Mouse (Mus musculus) limb, embryonic 14.5 days (tissue): ENCODE results near the gene 4921507P07Rik. TPM values are rescaled to one million over a fixed set of nuclear protein-coding genes. Genes with fewer than 3 reads are reported as not detected.

ENCODE experiments used
- ATAC-seq: fragments of 200-750 bp; cut with Nextera tagmentation; 2 replicates; pipeline ENCODE4 v1.8.0; 2017; ENCODE audit warnings: low read depth, moderate number of reproducible peaks, moderate TSS enrichment; ENCODE audit not compliant: low FRiP score
- DNase-seq: peaks from one replicate; pipeline ENCODE4 v3.0.0-alpha.2; 2015; ENCODE audit warnings: low spot score
- H3K27ac ChIP-seq: fragments of 300-500 bp; sonication (generic); replicated peaks from 2 replicates; pipeline ENCODE4 v1.5.1; 2014; ENCODE audit warnings: low read depth, mild to moderate bottlenecking, low read length, moderate library complexity, mixed read lengths
- H3K27me3 ChIP-seq: fragments of 300-500 bp; sonication (generic); 2 replicates; pipeline ENCODE4 v1.6.1; 2014; ENCODE audit warnings: low read length, mixed read lengths; ENCODE audit not compliant: control insufficient read depth, insufficient read depth
- H3K36me3 ChIP-seq: fragments of 300-500 bp; sonication (generic); 2 replicates; pipeline ENCODE4 v1.6.1; 2014; ENCODE audit warnings: mild to moderate bottlenecking, low read length, moderate library complexity, mixed read lengths; ENCODE audit not compliant: control insufficient read depth, insufficient read depth
- H3K4me1 ChIP-seq: fragments of 300-500 bp; sonication (generic); 2 replicates; pipeline ENCODE4 v1.6.1; 2014; ENCODE audit warnings: antibody characterized with exemption, low read length, mixed read lengths; ENCODE audit not compliant: control insufficient read depth, insufficient read depth
- H3K4me2 ChIP-seq: fragments of 300-500 bp; sonication (generic); replicated peaks from 2 replicates; pipeline ENCODE4 v1.6.1; 2014; ENCODE audit warnings: low read depth, mild to moderate bottlenecking, low read length, moderate library complexity; ENCODE audit not compliant: severe bottlenecking
- H3K4me3 ChIP-seq: fragments of 300-500 bp; sonication (generic); replicated peaks from 2 replicates; pipeline ENCODE4 v1.5.1; 2014; ENCODE audit warnings: low read length
- H3K9ac ChIP-seq: fragments of 300-500 bp; sonication (generic); 2 replicates; pipeline ENCODE4 v1.6.1; 2014; ENCODE audit warnings: mild to moderate bottlenecking, low read depth, low read length, moderate library complexity; ENCODE audit not compliant: severe bottlenecking
- H3K9me3 ChIP-seq: fragments of 300-500 bp; sonication (generic); 2 replicates; pipeline ENCODE4 v1.6.1; 2016; ENCODE audit warnings: low read length; ENCODE audit not compliant: control insufficient read depth
- POLR2A ChIP-seq: fragments of 200-500 bp; IDR thresholded peaks from 2 replicates; pipeline ENCODE4 v1.8.0; 2012; ENCODE audit warnings: inconsistent platforms, mild to moderate bottlenecking, moderate library complexity, borderline replicate concordance; ENCODE audit not compliant: insufficient read depth, insufficient read length; ENCODE audit errors: extremely low read depth
- WGBS: fragments of 180-500 bp; shearing (Covaris S2); extraction: QIAGEN DNeasy Blood & Tissue Kit; methylation state at CpG from one replicate; pipeline ENCODE4 v1.1.7; 2014; 5-methylcytosine and 5-hydroxymethylcytosine counted together
- polyA plus RNA-seq, 2 experiments: library from polyadenylated mRNA; depleted of rRNA in 1 of 2; stranded (reverse) in 1 of 2; unstranded in 1 of 2; fragments of >200 nt; fragmentation: Nextera tagmentation in 1 of 2; extraction: Ambion mirVana in 1 of 2; gene quantifications; 2 replicates each; pipeline versions ENCODE4 v1.2.1 to v1.2.3; 2012 to 2014

4921507P07Rik gene
- polyA plus RNA-seq, 2 experiments = 0.44 to 1.4 TPM

GRCm38 (mm10) chr6:50545412-50546043 is 50.9 kb downstream of the 4921507P07Rik start:
- Histone ChIP-seq H3K27me3 (no peaks in the 10 kb centered on the region), H3K4me2 (no peak overlapping the region; the same call in 1 of the 2 replicates), H3K4me3 (no peak overlapping the region), H3K9me3 (no peaks in the 10 kb centered on the region), H3K27ac (no peak overlapping the region), H3K4me1 (no peaks in the 10 kb centered on the region), H3K36me3 (no peaks in the 10 kb centered on the region), H3K9ac (no peak overlapping the region)
- 0 out of 2 replicates have a peak, but pooled peaks have one; percentile 35 for TF ChIP-seq POLR2A
- DNase-seq (peak; percentile 86), ATAC-seq (peak; percentile 72)
- WGBS = 24% methylated on average over 10 of the region's 10 CpGs

GRCm38 (mm10) chr6:50542535-50542934 is 53.9 kb downstream of the 4921507P07Rik start:
- H3K9ac ChIP-seq = no peak overlapping the region
- ATAC-seq (no peak), DNase-seq (no peak)
- no peak overlapping the region for H3K27ac ChIP-seq
- H3K4me3 ChIP-seq = no peak overlapping the region
- H3K9me3 ChIP-seq = no peaks in the 10 kb centered on the region
- no peak overlapping the region for H3K4me2 ChIP-seq
- no peaks in the 10 kb centered on the region for H3K4me1 ChIP-seq
- TF ChIP-seq POLR2A = no peak
- H3K36me3 ChIP-seq = no peaks in the 10 kb centered on the region
- 85% methylated on average over 1 of the region's 1 CpGs for WGBS
- no peaks in the 10 kb centered on the region for H3K27me3 ChIP-seq

- 75% methylated on average over 1 of the region's 1 CpGs for WGBS
- no peak overlapping the region for H3K4me2 ChIP-seq
- no peaks in the 10 kb centered on the region for H3K36me3 ChIP-seq
- DNase-seq = no peak
- no peaks in the 10 kb centered on the region for H3K9me3 ChIP-seq
- H3K27ac ChIP-seq = no peak overlapping the region
- H3K4me1 ChIP-seq = no peaks in the 10 kb centered on the region
- ATAC-seq = no peak
- TF ChIP-seq POLR2A = no peak
- no peaks in the 10 kb centered on the region for H3K27me3 ChIP-seq
- H3K9ac ChIP-seq = no peak overlapping the region
- H3K4me3 ChIP-seq = no peak overlapping the region
Observed at GRCm38 (mm10) chr6:50539641-50540040, 56.8 kb downstream of the 4921507P07Rik start.

GRCm38 (mm10) chr6:50536461-50536892 is 60.0 kb downstream of the 4921507P07Rik start:
- Histone ChIP-seq H3K9me3 (no peaks in the 10 kb centered on the region), H3K36me3 (no peaks in the 10 kb centered on the region), H3K9ac (no peak overlapping the region), H3K4me3 (no peak overlapping the region), H3K4me2 (no peak overlapping the region), H3K27me3 (no peaks in the 10 kb centered on the region), H3K27ac (no peak overlapping the region), H3K4me1 (peaks cover 4% of the 10 kb centered on the region; the same call in 1 of the 2 replicates)
- 3% methylated on average over 7 of the region's 7 CpGs for WGBS
- peak; percentile 20; the same call in 1 of the 2 replicates for TF ChIP-seq POLR2A
- ATAC-seq (peak; percentile 83), DNase-seq (peak; percentile 88)

GRCm38 (mm10) chr6:50535346-50535745 is 61.1 kb downstream of the 4921507P07Rik start:
- no peak overlapping the region for H3K4me3 ChIP-seq
- H3K9me3 ChIP-seq = no peaks in the 10 kb centered on the region
- H3K27ac ChIP-seq = no peak overlapping the region
- H3K4me1 ChIP-seq = peaks cover 7% of the 10 kb centered on the region
- no peaks in the 10 kb centered on the region for H3K27me3 ChIP-seq
- H3K9ac ChIP-seq = no peak overlapping the region
- DNase-seq (no peak), ATAC-seq (no peak)
- no peak overlapping the region for H3K4me2 ChIP-seq
- TF ChIP-seq POLR2A = no peak
- WGBS = 90% methylated on average over 3 of the region's 3 CpGs
- H3K36me3 ChIP-seq = no peaks in the 10 kb centered on the region
